Mouse (Mus musculus): Measurements from ENCODE around the gene Vasp.

Gene Vasp

DNA sequence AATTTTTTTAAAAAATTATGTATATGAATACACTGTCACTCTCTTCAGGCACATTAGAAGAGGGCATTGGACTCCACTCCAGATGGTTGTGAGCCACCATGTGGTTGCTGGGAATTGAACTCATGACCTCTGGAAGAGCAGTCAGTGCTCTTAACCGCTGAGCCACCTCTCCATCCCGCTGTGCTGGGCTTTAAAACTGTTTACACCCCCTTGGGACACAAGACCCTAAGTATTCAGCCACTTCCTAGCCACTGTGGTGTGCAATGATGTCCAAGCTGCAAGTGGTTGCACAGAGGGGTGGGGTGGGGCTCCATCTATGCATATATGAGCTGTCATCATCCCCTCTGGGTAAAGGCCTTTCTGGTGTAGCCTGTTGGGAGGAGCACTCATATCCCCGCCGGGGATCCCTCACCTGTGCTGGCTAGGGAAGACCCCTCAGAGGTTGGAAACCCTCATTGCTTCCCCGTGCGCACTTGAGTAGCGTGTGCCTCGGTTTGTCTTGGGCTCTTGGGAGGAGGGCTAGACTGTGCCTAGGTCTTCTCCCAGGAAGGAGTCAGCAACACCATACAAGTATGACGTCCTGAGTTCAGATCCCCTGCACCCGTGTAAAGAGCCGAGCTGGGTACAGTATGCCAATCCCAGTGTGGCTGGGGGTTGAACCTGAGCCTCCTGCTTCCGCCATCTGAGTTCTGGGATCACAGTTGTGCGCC, 63.3 kb downstream of the Vasp start:
- Histone ChIP-seq H3K27me3 (ENCODE audit: control insufficient read depth, insufficient read depth, low read length, poor library complexity, severe bottlenecking) (no peaks in the 10 kb centered on the region; the same call in 1 of the 2 replicates), H3K36me3 (ENCODE audit: control insufficient read depth, insufficient read depth, low read length, poor library complexity, severe bottlenecking) (0 out of 2 replicates have a peak, but pooled peaks cover 1% of the 10 kb centered on the region)
- no peak for DNase-seq (ENCODE audit: low read depth, low spot score)
